Mouse (Mus musculus) bone marrow, adult 2 months (tissue): Measurements from ENCODE around the gene Pard3.

Experiments
- CTCF ChIP-seq: fragments of 200-500 bp; IDR thresholded peaks from 2 replicates; pipeline ENCODE4 v1.5.1; 2011; ENCODE audit warnings: low read length, control low read depth; ENCODE audit not compliant: control insufficient read depth, insufficient read depth
- POLR2A ChIP-seq: fragments of 200-500 bp; IDR thresholded peaks from 2 replicates; pipeline ENCODE4 v1.6.1; 2011; ENCODE audit warnings: low read depth, mild to moderate bottlenecking, control low read depth, low read length, borderline replicate concordance; ENCODE audit not compliant: control insufficient read depth

DNA sequence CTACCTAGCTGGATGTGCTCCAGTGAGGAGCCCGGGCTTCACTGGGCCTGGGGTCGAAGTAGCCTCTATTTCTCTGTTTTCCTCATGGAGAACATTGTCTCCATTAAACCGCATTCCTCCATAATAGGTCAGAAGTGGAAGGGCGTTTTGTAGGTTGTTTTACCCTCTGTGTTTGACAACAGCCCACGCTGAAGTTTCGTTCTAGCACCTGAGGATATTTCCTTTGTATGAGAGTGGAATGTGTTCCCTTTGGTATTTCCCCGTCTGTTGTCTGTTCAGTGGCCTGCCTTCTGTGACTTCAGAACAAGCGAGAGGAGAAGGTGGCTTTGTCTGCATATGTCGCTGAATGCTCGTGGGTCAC, 1.4 kb downstream of the Pard3 start:
- TF ChIP-seq CTCF (no peak), POLR2A (no peak)
